Mouse (Mus musculus) lung, adult 2 months (tissue): ENCODE results near the gene Myof.

Experiments
- CTCF ChIP-seq: fragments of 200-500 bp; IDR thresholded peaks from 2 replicates; pipeline ENCODE4 v1.5.1; 2011; ENCODE audit warnings: mild to moderate bottlenecking, low read length, control low read depth; ENCODE audit not compliant: insufficient read depth
- POLR2A ChIP-seq: fragments of 200-500 bp; IDR thresholded peaks from 2 replicates; pipeline ENCODE4 v1.6.1; 2011; ENCODE audit warnings: low read depth, mild to moderate bottlenecking, control low read depth, low read length, borderline replicate concordance; ENCODE audit errors: extremely low read depth

GRCm38 (mm10) chr19:38029292-38029691 lies 14.1 kb downstream of the Myof start:
- TF ChIP-seq CTCF (no peak), POLR2A (no peak)
